5 mouse cellular contexts compared by ENCODE assay signal in genomic region chr4:143239117-143239516, GRCm38 (mm10).
"Had no signal": no experiment of that assay in that cellular context is flagged by ENCODE, and none has a peak within 500 bp of the region (broad histone marks: within the 10 kb centered on the region; RNA-seq: fewer than 3 reads in every experiment).

No protein-coding gene starts in this region.

- H3K4me3 ChIP-seq: limb, embryonic 15.5 days; myocyte; neural tube, embryonic 15.5 days had no signal

- H3K36me3 ChIP-seq: kidney, embryonic 15.5 days; limb, embryonic 15.5 days; neural tube, embryonic 15.5 days had no signal

- H3K9ac ChIP-seq: kidney, embryonic 15.5 days; limb, embryonic 15.5 days; lung, embryonic 14.5 days; neural tube, embryonic 15.5 days had no signal

- H3K9me3 ChIP-seq: kidney, embryonic 15.5 days; limb, embryonic 15.5 days; neural tube, embryonic 15.5 days had no signal

- H3K27ac ChIP-seq: kidney, embryonic 15.5 days; neural tube, embryonic 15.5 days had no signal

- H3K27me3 ChIP-seq: kidney, embryonic 15.5 days; limb, embryonic 15.5 days; neural tube, embryonic 15.5 days had no signal
